Mouse (Mus musculus): Measurements from ENCODE around the gene Slc1a5. TPM values are rescaled to one million over a fixed set of nuclear protein-coding genes. Genes with fewer than 3 reads are reported as not detected.

Slc1a5 gene
- polyA plus RNA-seq, 1 experiment = 113 TPM

DNA sequence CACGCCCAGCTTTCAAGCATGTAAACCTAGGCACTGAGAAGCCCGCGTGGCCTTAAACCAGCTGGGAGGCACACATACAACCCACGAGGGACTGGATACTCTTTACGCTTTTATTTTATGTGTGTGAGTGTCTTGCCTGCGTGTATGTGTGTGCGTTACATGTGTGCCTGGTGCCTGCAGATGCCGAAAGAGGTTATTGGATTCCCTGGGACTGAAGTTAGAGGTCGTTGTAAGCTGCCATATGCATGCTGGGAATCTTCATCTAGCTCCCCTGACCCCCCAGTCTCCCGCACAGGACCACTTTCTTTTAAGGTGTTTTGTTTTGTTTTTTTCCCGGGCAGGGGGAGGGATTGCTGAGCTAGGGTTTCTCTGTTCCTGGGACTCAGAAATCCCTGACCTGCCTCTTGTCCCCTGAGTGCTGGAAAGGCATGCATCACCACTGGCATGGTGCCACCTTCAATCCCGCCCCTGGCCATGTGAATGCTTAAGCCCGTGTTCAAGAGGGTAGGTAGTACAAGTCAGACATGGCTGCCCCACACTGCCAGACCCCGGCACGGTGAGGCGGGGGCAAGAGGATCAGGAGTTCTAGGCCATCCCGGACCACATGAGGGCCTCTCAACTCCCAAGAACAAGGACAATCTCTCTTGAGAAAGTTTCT lies 2.7 kb downstream of the Slc1a5 start:
- Histone ChIP-seq H3K4me2 (ENCODE audit: low read depth) (peak overlapping the region; percentile 75), H3K36me3 (ENCODE audit: control insufficient read depth, insufficient read depth) (peaks cover 13% of the 10 kb centered on the region), H3K4me3 (peak overlapping the region; percentile 97), H3K79me2 (ENCODE audit: control insufficient read depth, insufficient read depth) (peaks cover 54% of the 10 kb centered on the region), H3K27me3 (ENCODE audit: control insufficient read depth, insufficient read depth, insufficient read length) (no peaks in the 10 kb centered on the region), H3ac (ENCODE audit: control insufficient read depth, insufficient read length) (peak overlapping the region; percentile 61)
- TF ChIP-seq SRF (IDR thresholded peaks at IDR 0.05; ENCODE audit: control insufficient read depth, insufficient read length, low read depth) (no peak), E2F4 (IDR thresholded peaks at IDR 0.05; ENCODE audit: insufficient read depth) (no peak), MAX (IDR thresholded peaks at IDR 0.05; ENCODE audit: low read depth) (peak; percentile 46), POLR2AphosphoS2 (IDR thresholded peaks at IDR 0.05; ENCODE audit: insufficient read length, low read depth) (peak; percentile 73), POLR2A (IDR thresholded peaks at IDR 0.05; ENCODE audit: insufficient read length, low read depth) (peak; percentile 55), REST (IDR thresholded peaks at IDR 0.05; ENCODE audit: insufficient read depth, insufficient read length) (no peak), MYOG (IDR thresholded peaks at IDR 0.05; ENCODE audit: control insufficient read depth in 1 of 3, insufficient read depth in 1 of 3, insufficient read length in 2 of 3, low read depth in 2 of 3) (no peak)

DNA sequence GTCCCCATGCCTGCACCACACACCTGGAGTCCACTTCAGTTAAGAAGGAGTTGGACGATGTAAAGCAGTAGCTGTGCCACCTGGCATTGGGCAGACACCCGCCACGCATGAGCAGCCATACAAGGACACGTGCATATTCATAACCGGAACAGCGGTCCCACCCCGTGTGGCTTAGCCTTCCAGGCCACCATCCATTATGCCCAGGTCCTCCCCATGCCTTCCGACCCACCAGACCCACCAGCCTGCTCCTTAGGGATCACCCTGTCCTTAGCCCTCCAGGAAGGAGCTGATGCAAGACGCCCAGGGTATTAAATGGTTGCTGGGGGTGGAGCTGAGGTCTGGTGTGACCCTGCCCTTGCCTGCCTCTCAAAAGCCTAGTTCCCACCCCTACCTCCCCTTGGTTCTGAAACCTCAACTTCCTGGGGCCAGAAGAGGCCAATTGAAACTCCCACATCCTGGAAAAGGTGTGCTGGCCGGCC lies 3.4 kb downstream of the Slc1a5 start:
- Histone ChIP-seq H3K4me2 (ENCODE audit: low read depth) (peak overlapping the region; percentile 75), H3K36me3 (ENCODE audit: control insufficient read depth, insufficient read depth) (peaks cover 13% of the 10 kb centered on the region), H3K79me2 (ENCODE audit: control insufficient read depth, insufficient read depth) (peaks cover 54% of the 10 kb centered on the region), H3K27me3 (ENCODE audit: control insufficient read depth, insufficient read depth, insufficient read length) (no peaks in the 10 kb centered on the region), H3ac (ENCODE audit: control insufficient read depth, insufficient read length) (peak overlapping the region; percentile 61), H3K4me3 (peak overlapping the region; percentile 97)
- TF ChIP-seq POLR2AphosphoS2 (IDR thresholded peaks at IDR 0.05; ENCODE audit: insufficient read length, low read depth) (peak; percentile 87), REST (IDR thresholded peaks at IDR 0.05; ENCODE audit: insufficient read depth, insufficient read length) (no peak), E2F4 (IDR thresholded peaks at IDR 0.05; ENCODE audit: insufficient read depth) (no peak), SRF (IDR thresholded peaks at IDR 0.05; ENCODE audit: control insufficient read depth, insufficient read length, low read depth) (no peak), MYOG (IDR thresholded peaks at IDR 0.05; ENCODE audit: control insufficient read depth in 1 of 3, insufficient read depth in 1 of 3, insufficient read length in 2 of 3, low read depth in 2 of 3) (no peak), MYOD1 (IDR thresholded peaks at IDR 0.05; ENCODE audit: control insufficient read depth in 1 of 3, insufficient read length in 2 of 3, low read depth in 2 of 3) (no peak), POLR2A (IDR thresholded peaks at IDR 0.05; ENCODE audit: insufficient read length, low read depth) (peak; percentile 62), MAX (IDR thresholded peaks at IDR 0.05; ENCODE audit: low read depth) (no peak), TCF3 (IDR thresholded peaks at IDR 0.05; ENCODE audit: insufficient read length, low read depth) (no peak), CEBPB (IDR thresholded peaks at IDR 0.05; ENCODE audit: insufficient read depth, poor library complexity, severe bottlenecking) (peak; percentile 51; the same call in 1 of the 2 replicates), USF1 (IDR thresholded peaks at IDR 0.05; ENCODE audit: low read depth) (no peak), TCF12 (IDR thresholded peaks at IDR 0.05; ENCODE audit: insufficient read depth, poor library complexity, severe bottlenecking) (no peak)

DNA sequence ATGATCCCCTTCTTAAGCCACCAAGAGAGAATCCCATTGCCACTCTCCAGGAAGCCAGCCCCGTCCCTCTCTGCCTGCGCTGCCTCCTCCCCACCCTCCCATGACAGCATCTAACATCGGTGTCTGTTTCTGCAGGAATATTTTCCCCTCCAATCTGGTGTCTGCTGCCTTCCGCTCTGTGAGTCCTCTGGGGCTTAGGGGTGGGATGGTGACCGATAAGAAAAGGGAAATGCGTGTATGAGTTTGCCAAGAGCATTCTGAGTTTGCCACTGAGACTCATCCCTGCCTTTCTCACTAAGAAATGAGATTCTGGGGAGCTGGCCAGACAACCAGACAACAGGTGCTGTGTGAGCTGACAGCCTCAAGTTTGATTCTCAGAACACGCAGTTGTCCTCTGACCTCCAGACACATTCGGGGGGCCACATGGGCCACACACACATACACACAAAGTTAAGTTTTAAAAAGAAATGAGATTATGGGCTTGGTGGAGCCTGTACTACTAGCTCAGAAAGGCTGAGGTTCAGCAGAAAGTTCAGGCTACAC lies 4.5 kb downstream of the Slc1a5 start:
- peak overlapping the region; percentile 97 for H3K4me3 ChIP-seq
- H3K27me3 ChIP-seq (ENCODE audit: control insufficient read depth, insufficient read depth, insufficient read length) = no peaks in the 10 kb centered on the region

DNA sequence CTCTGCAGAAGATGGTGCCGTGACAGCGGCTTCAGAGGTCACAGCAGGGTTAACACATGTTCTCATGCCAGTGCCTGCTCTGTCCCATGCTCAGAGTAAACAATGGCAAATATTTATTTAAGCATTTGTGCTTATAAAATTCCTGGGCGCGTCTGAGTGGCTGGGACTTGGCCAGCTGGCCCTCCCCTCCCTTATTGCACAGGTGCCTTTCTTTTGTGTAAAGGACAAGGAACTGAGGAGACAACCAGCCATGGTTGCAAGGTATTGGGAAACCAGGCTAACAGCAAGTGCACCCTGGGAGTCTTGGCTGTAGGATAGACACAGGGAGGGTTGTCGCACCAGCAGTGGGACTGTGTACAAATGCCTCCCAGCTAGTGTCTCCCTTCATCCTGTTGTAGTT lies 11.2 kb downstream of the Slc1a5 start:
- no peak for TF ChIP-seq E2F4 (IDR thresholded peaks at IDR 0.05; ENCODE audit: insufficient read depth)
- TF ChIP-seq MYOG (IDR thresholded peaks at IDR 0.05; ENCODE audit: control insufficient read depth in 1 of 3, insufficient read depth in 1 of 3, insufficient read length in 2 of 3, low read depth in 2 of 3) = no peak
- no peak for TF ChIP-seq REST (IDR thresholded peaks at IDR 0.05; ENCODE audit: insufficient read depth, insufficient read length)
- no peak for TF ChIP-seq POLR2A (IDR thresholded peaks at IDR 0.05; ENCODE audit: insufficient read length, low read depth)
- no peak for TF ChIP-seq TCF12 (IDR thresholded peaks at IDR 0.05; ENCODE audit: insufficient read depth, poor library complexity, severe bottlenecking)
- TF ChIP-seq CEBPB (IDR thresholded peaks at IDR 0.05; ENCODE audit: insufficient read depth, poor library complexity, severe bottlenecking) = no peak
- TF ChIP-seq MYOD1 (IDR thresholded peaks at IDR 0.05; ENCODE audit: control insufficient read depth in 1 of 3, insufficient read length in 2 of 3, low read depth in 2 of 3) = no peak
- no peak for TF ChIP-seq MAX (IDR thresholded peaks at IDR 0.05; ENCODE audit: low read depth)
- no peak for TF ChIP-seq POLR2AphosphoS2 (IDR thresholded peaks at IDR 0.05; ENCODE audit: insufficient read length, low read depth)
- Histone ChIP-seq H3K4me3 (no peak overlapping the region), H3ac (ENCODE audit: control insufficient read depth, insufficient read length) (no peak overlapping the region), H3K79me2 (ENCODE audit: control insufficient read depth, insufficient read depth) (no peaks in the 10 kb centered on the region), H3K4me2 (ENCODE audit: low read depth) (no peak overlapping the region), H3K36me3 (ENCODE audit: control insufficient read depth, insufficient read depth) (peaks cover 11% of the 10 kb centered on the region), H3K27me3 (ENCODE audit: control insufficient read depth, insufficient read depth, insufficient read length) (no peaks in the 10 kb centered on the region)

More for the DNA sequence above, 4.5 kb downstream of the Slc1a5 start:
- no peak overlapping the region for H3ac ChIP-seq (ENCODE audit: control insufficient read depth, insufficient read length)
- peaks cover 13% of the 10 kb centered on the region for H3K36me3 ChIP-seq (ENCODE audit: control insufficient read depth, insufficient read depth)
- H3K79me2 ChIP-seq (ENCODE audit: control insufficient read depth, insufficient read depth) = peaks cover 54% of the 10 kb centered on the region
- peak; percentile 16 to 69 (median 60) for TF ChIP-seq MYOD1 (IDR thresholded peaks at IDR 0.05; ENCODE audit: control insufficient read depth in 1 of 3, insufficient read length in 2 of 3, low read depth in 2 of 3)
- TF ChIP-seq USF1 (IDR thresholded peaks at IDR 0.05; ENCODE audit: low read depth) = no peak
- TF ChIP-seq POLR2AphosphoS2 (IDR thresholded peaks at IDR 0.05; ENCODE audit: insufficient read length, low read depth) = no peak
- no peak for TF ChIP-seq MAX (IDR thresholded peaks at IDR 0.05; ENCODE audit: low read depth)
- no peak for TF ChIP-seq E2F4 (IDR thresholded peaks at IDR 0.05; ENCODE audit: insufficient read depth)
- no peak for TF ChIP-seq TCF3 (IDR thresholded peaks at IDR 0.05; ENCODE audit: insufficient read length, low read depth)
- TF ChIP-seq REST (IDR thresholded peaks at IDR 0.05; ENCODE audit: insufficient read depth, insufficient read length) = no peak
- no peak for TF ChIP-seq CEBPB (IDR thresholded peaks at IDR 0.05; ENCODE audit: insufficient read depth, poor library complexity, severe bottlenecking)
- no peak for TF ChIP-seq SRF (IDR thresholded peaks at IDR 0.05; ENCODE audit: control insufficient read depth, insufficient read length, low read depth)
- TF ChIP-seq MYOG (IDR thresholded peaks at IDR 0.05; ENCODE audit: control insufficient read depth in 1 of 3, insufficient read depth in 1 of 3, insufficient read length in 2 of 3, low read depth in 2 of 3) = peak in 1 of 3 experiments; percentile 31
- H3K4me2 ChIP-seq (ENCODE audit: low read depth) = peak overlapping the region; percentile 75

Measured in myocyte (in vitro differentiated cells).